Mouse (Mus musculus) adrenal gland, postnatal 10 days (tissue): ENCODE results near the gene Lbhd2. TPM values are rescaled to one million over a fixed set of nuclear protein-coding genes. Genes with fewer than 3 reads are reported as not detected.

Experiments used
- DNase-seq: peaks from one replicate; pipeline ENCODE4 v3.0.0; 2021; ENCODE audit warnings: mixed read lengths
- total RNA-seq, 2 experiments: library from RNA; stranded (reverse); gene quantifications; 2 replicates each; pipeline ENCODE4 v1.2.3; 2021

Gene Lbhd2
- total RNA-seq, 2 experiments from 2014 or later = 0.48 TPM; not detected in 1

DNA sequence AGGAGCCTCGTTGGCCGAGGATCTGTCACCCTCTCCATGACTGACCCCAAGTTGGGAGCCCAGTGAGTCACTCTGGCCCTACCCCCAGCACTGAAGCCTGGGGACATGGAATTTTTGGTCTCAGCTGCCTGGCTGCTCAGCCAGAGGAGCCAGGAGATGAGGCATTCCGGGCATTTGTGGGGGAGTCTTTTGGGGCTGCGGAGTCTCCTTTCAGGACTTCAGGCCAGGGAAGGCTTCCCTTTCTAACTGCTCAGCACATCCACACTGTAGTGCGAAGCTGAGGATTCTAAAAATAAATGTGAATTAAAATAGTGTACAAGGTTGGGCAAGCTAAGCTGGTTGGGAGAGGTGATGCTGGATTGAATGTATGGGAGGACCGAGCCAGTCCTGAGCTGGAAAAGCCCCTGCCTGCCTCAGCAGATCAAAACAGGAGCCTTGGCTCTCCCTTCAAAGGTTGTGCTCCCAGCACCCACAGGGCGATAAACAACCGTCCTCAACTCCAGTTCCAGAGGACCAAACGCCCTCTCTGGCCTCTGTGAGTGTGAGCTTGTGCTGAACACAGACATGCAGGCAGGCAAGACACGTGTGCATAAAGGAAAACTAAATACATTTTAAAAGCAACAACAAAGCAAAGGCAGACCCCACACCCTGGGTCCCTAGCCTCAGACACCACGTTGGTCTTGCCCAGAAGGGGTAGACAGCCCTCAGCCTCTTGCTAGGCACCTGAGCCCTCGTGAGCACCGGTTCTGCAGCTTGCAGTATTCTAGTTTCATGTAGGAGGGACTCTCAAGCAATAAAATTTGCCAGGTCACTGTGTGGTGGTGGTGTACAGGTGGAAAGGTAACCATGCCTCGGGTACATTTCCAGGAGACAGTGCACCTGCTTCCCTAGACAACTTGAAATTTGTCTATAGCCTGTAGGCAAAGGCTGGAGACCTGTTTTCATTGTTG lies 24.5 kb downstream of the Lbhd2 start:
- no peak for DNase-seq

DNA sequence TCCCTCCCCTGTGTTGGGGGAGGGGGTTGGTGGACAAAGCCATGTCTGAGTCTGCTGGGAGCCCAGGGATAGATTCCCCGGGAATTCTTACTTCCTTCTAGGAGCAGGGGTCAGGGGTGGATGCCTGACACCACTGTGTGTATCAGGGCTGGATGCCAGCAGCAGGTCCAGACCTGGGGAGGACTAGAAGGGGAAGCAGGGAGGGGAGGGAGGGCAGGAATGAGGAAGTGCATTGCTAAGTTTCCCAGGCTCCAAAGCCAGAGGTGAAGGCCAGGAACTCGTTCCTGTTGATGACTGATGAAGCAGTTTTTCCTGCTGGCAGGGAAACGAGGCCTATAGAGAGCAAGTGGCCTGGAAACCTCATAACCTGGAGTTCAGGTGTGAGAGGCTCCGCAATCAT lies 25.5 kb downstream of the Lbhd2 start:
- no peak for DNase-seq

GRCm38 (mm10) chr12:111432751-111433331 lies 26.2 kb downstream of the Lbhd2 start:
- no peak for DNase-seq

DNA sequence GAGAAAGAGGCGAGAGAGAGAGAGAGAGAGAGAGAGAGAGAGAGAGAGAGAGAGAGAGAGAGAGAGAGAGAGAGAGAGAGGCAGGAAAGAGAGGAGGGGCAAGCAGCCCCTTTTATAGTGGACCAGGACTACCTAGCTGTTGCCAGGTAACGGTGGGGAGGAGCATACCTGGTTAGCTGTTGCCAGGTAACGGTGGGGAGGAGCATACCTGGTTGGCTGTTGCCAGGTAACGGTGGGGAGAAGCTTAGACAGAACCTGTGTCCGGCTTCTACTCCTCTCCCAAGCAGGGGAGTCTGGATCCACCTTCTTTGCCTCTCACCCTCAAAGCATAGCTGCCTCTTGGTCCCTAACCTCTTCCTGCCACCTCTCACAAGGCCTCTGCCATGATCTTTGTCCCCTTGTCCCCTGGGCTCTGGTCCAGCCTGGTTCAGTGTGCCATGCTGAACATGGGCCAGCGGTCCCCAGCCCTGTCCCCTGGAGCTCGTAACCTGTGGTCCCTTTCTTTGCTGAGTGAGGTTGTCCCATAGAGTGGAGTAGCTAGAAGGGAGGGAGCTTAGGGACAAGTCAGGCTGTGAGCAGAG lies 27.6 kb downstream of the Lbhd2 start:
- no peak for DNase-seq

DNA sequence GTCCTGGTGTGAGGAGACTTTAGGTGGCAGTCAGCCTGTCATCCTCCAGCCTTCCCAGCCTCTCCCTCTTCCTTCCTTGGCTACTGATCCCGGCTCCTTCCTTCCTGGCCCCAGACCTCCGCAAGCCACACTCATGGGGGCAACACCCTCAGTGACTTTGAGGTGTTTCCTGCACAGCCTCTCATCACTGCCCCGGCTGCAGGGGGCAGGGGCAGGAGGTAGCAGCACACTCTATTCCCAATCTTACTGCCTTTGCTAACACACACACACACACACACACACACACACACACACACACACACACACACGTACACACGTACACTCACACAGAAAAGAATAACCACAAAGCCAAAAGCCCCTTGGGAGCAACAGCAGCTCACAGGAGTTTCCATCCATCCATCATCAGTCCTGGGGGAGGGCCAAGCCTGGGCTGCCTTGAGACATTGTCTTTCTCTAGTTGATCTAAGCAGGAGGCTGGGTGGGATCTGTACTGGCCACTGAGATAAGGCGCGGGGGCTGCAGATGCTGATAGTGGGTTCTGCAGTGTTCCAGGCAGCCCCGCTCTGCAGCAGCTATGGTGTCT lies 28.2 kb downstream of the Lbhd2 start:
- DNase-seq = peak; percentile 55

- DNase-seq = no peak
Observed at GRCm38 (mm10) chr12:111436170-111436569, 29.6 kb downstream of the Lbhd2 start.

DNA sequence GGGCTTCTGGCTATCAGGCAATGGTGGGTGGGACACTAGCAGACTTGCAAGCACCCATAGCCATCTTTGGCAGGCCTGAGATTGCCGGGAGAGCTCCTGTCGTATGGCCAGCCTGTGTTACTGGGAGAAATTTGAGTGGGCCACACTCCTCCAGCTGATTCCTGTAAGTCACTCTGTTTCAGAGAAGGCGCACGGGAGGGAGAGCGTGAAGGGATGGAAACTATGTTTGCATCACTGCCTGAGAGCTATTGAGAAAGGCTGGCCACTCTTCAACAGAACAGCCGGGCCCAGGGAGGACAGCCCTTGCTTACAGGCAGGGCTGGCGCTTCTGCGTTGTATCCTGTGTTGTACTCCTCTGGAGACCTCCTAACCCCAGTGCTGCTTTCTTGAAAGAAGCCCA lies 30.0 kb downstream of the Lbhd2 start:
- DNase-seq = no peak

GRCm38 (mm10) chr12:111437222-111437900 lies 30.8 kb downstream of the Lbhd2 start:
- peak; percentile 74 for DNase-seq

GRCm38 (mm10) chr12:111438850-111439249 lies 32.2 kb downstream of the Lbhd2 start:
- DNase-seq = no peak

DNA sequence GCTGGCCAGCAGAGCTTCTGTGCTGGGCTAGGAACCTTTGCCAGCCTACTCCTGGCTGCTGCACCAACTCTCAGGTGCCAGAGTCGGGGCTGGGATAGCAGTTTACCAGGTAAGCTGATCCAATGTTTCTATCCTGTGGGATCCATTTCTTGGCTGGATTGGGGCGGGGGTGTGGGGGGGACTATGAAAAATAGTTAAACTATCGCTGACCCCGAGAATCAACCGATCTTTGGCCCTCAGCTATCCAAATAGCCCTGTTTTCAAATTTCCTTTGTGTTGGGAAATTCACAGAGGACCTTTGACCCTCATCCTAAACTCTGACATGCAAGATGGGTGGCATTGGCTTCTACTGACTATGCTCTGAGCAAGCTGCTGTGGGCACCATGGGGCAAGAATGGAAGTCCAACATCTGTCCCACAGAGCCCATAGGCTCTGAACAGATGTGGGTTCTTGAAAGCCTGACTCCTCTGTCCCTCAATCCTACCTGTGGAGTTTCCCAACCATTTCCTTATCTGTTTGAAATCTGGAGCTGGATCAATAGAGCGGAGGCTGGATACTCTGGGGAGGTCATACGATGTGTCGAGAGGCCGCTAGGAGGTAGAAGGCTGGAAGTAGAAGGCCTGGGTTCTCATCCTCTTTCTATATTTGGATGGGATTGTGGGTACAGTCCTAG lies 34.2 kb downstream of the Lbhd2 start:
- DNase-seq = no peak

GRCm38 (mm10) chr12:111441523-111441922 lies 34.9 kb downstream of the Lbhd2 start:
- no peak for DNase-seq

- peak; percentile 88 for DNase-seq
Observed at GRCm38 (mm10) chr12:111442309-111443010, 35.9 kb downstream of the Lbhd2 start, which contains the start of gene Tnfaip2. TSS of gene Tnfaip2 (plus strand) at chr12:111442469.

- no peak for DNase-seq
Observed at GRCm38 (mm10) chr12:111443011-111443870, 36.6 kb downstream of the Lbhd2 start.

- no peak for DNase-seq
Observed at GRCm38 (mm10) chr12:111443921-111444831, 37.6 kb downstream of the Lbhd2 start.

- DNase-seq = no peak
Observed at GRCm38 (mm10) chr12:111445161-111445889, 38.7 kb downstream of the Lbhd2 start.

- no peak for DNase-seq
Observed at GRCm38 (mm10) chr12:111445890-111446613, 39.4 kb downstream of the Lbhd2 start.

DNA sequence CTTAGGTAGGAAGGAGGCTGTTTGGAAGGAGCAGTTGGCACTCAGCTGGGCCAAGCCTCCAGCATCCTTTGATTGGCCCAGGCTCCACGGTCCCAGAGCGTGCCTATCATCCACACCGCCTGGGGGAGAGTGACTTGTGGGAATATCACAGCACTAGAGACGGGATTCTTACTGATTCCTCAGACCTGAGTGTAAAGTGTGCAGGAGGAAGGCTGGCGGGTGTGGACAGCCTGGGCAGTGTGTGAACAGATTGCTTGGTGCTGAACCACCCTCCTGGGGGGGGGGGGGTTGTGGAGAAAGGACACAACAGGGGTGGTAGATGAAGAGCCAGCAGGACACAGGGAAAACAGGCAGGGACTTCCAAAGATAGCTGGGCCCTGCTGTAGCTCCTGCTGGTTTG lies 40.1 kb downstream of the Lbhd2 start:
- no peak for DNase-seq
